Mouse (Mus musculus): Measurements from ENCODE around the gene Elovl7.

The Elovl7 gene

DNA sequence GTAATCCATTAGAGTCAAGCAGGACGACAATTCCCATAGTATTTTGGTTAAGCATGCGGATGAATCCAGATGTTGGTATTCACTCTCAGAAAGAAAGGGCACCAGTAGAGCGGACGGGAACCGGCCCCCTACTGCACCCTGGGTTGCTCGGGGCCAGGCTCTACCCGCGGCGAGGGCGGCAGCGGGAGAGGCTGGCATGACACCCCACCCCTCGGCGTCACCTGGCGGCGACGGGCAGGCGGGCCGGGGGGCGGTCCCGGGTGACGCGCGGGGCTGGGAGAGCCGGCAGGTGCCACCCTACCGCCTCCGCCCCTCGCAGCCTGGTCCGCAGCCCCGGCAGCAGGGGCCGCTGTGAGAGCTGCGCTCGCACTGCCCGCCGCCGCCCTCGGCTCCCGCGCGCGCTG is at the start of gene Elovl7:
Elovl7 (plus strand) TSS at position 324 of the 404 bp plus-strand sequence.
- peak; percentile 83 to 87 for DNase-seq (ENCODE audit: low spot score in 2 of 2)

DNA sequence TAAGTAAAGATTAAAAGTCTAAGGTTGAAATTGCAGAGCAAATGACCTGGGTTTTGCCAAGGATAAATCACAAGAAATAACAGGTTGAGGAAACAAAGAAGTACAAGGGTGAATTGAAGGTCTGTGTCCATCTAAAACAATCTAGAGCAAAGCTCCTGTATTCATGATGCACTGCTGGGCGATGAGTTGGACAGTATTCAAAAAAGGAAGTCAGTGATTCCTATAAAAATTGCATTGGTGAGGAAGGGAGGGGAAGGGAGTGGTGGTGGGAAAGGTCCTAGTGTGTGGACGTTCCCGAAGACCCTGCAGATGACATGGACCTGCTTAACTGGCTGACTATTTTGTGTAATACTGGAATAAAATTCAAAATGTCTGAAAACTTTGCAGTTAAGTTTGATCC is 49.6 kb upstream of the Elovl7 start:
- DNase-seq (ENCODE audit: low spot score in 2 of 2): no peak

GRCm38 (mm10) chr13:108170002-108170401 is 44.2 kb upstream of the Elovl7 start:
- no peak for DNase-seq (ENCODE audit: low spot score in 2 of 2)

- no peak for DNase-seq (ENCODE audit: low spot score in 2 of 2)
These were observed 43.7 kb upstream of the Elovl7 start for GRCm38 (mm10) chr13:108170511-108170910.

- no peak for DNase-seq (ENCODE audit: low spot score in 2 of 2)
These were observed 34.6 kb upstream of the Elovl7 start for GRCm38 (mm10) chr13:108179618-108180017.

GRCm38 (mm10) chr13:108180821-108181220 is 33.4 kb upstream of the Elovl7 start:
- DNase-seq (ENCODE audit: low spot score in 2 of 2): no peak

DNA sequence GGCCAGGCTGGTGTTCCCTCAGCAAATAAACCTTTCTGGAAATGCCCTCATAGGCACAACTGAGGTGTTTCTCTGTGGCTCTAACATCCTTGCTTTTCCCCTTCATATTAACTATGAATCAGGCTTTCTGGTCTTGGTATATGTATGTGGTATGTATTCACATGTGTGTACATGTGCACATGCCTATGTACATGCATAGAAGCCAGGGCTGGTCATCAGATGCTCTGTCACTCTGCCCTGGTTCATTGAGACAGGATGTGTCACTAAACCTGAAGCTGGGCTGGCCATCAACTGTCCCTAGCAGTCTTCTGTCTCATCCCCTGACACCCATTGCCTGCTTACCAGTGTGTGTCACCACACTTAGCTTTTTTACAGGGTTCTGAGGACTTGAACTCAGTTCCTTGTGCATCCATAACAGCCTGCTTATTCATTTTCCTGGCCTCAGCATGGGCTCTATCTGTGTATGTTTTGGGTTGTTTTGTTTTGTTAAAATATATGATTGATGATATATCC is 29.4 kb upstream of the Elovl7 start:
- DNase-seq (ENCODE audit: low spot score in 2 of 2): no peak

- DNase-seq (ENCODE audit: low spot score in 2 of 2): no peak
These were observed 28.7 kb upstream of the Elovl7 start for GRCm38 (mm10) chr13:108185530-108185929.

DNA sequence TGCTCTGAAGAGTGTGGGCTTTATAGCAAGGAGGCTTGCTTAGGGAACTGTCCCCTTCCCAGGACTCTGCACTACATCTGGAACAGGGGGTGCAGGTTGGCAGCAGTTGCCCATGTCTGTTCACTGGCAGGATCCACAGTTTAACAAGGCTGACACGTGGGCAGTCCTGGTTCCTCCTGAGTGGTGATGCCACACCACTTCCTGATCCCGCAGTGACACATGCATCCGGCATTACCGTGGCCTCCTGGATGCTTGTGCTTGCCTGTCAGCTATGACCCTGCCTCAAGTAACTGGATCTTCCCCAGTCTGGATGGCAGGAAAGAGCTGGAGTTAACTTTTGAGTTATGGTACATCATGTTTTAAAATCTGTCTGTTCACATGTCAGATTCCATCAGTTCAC is 26.2 kb upstream of the Elovl7 start:
- no peak for DNase-seq (ENCODE audit: low spot score in 2 of 2)

DNA sequence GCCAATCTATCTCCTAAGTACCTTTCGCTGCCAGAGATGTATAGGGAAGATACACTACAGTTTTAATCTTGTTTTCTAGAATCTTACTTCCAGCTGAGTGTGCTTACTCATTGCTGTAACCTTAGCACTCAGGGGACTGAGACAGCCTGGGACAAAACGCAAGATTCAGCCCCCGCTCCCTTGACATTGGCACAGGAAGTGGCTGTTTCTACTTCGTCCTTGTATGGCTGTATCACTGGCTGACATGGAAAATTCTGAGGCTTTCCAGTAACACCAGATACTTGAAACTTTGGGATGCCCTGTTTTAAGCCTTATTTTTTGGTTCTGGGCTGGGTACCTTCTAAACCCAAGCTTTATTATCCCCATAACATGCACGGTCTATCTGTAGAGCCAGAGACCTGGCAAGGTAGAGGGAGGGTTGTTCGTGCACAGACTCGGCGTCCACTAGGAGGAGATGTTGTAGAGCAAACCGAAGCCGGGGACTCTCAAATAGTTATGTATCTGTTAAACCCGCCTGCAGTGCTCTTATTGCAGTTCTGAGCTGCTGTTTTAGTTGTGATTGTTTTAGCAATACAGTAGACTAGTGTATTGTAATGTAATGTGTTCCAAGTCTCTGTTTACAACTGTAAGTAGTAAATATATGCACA is 23.0 kb upstream of the Elovl7 start:
- peak in 1 of 2 experiments; percentile 51 for DNase-seq (ENCODE audit: low spot score in 2 of 2)

GRCm38 (mm10) chr13:108195474-108195873 is 18.7 kb upstream of the Elovl7 start:
- DNase-seq (ENCODE audit: low spot score in 2 of 2): no peak

DNA sequence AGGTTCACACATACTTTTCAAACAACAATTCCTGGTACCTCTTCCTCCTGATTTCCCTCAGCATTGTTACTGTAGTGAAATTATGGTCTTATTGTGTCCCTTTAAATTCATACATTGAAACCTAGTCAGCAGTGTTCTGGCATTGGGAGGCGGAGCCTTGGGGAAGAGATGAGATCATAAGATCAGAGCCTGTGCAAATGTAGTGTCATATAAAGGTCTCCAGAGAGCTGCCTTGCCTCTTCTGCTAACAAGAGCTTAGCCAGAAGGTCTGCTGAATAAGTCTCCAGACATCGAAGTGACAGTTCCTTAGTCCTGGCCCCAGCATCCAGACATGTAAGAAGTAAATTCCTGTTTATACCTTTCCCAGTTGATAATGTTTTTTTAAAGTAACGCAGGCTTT is 9.3 kb upstream of the Elovl7 start:
- DNase-seq (ENCODE audit: low spot score in 2 of 2): no peak

GRCm38 (mm10) chr13:108207447-108207846 is 6.8 kb upstream of the Elovl7 start:
- DNase-seq (ENCODE audit: low spot score in 2 of 2): no peak

- no peak for DNase-seq (ENCODE audit: low spot score in 2 of 2)
These were observed 6.1 kb upstream of the Elovl7 start for GRCm38 (mm10) chr13:108208090-108208489.

- no peak for DNase-seq (ENCODE audit: low spot score in 2 of 2)
These were observed 3.2 kb upstream of the Elovl7 start for GRCm38 (mm10) chr13:108210960-108211359.

DNA sequence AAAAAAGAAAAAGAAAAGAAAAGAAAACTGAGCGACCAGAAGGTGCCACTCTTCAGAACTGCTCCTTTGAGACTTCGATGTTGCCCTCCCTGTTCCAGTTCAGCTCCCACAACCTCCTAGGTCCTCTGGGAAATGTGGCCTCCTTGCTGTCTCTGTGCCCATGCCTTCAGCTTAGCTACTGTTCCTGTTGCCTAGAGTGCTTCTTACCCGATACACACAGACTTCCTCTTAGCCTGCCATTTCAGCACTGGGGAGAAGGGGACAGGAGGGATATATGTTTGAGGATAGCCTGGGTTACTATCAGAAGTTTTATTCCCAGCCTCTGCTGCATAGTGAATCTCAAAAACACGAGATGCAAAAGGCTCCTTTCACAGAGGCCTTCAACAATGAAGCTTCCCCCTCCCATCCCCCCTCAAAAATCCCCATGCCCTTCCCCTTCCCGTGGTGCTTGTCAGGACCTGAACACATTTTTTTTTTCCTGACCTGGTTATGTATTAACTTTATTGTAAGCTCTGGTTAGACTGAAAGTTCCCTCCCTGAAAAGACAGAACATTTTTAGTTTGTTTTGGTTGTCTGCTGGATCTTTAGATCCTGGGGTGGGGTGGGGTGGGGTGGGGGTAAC is 1.7 kb upstream of the Elovl7 start:
- DNase-seq (ENCODE audit: low spot score in 2 of 2): no peak

DNA sequence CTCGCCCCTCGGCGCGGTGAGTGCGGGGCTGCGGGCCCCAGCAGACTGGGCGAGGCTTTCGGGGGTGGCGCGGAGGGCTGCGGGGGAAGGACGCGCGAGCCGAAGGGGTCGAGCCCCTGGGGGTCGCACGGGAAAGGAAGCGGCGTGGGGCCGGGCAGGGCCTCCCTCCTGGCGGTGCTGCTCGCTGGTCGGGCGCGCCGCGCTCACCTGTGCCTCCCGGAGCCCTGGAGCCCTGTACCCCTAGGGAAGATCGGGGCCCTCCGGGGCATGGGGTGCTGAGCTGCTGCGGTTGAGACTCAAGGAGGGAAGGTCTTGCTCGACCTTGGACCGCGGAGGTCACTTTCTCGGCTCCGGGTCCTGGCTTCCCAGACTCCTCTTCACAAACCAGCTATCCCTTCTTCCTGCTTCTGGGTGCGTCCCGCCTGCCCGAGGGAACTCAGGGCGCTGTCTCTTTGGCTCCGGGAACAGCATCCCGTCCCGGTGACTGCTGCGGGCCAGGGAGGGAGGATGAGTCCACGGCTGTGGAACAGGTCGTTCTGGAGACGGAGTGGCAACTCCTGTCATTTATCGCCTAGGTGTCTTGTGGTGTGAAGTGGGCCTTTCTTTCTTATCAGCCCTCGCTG is 392 bp downstream of the Elovl7 start:
- peak in 1 of 2 experiments; percentile 28 for DNase-seq (ENCODE audit: low spot score in 2 of 2)

DNA sequence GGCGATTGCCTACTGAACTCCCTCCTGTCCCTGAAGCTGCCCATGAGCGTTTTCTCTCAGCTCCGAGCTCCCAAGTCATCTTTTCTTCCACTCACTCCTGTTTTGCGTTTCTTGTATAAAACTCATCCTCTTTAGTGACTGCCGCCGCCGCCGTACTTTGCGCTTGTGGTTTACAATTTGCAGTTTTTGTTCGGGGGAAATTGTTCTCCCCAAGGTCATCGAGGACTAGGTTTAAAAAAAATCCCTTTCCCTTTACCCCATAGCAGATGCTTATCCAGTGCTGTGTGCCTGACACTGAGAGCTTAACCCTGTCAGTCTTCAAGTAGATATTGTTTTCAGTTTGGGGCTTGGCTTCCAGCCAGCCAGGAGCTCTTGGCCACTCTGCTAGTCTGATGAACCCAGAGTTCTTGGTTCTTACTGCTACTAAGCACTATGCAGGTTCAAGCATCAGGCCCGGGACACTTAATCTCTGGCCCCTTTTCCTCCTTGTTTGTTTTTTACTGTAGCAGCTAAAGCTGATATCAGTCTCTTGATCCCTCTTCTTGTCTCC is 1.1 kb downstream of the Elovl7 start:
- DNase-seq (ENCODE audit: low spot score in 2 of 2): no peak

GRCm38 (mm10) chr13:108219773-108220172 is 5.6 kb downstream of the Elovl7 start:
- DNase-seq (ENCODE audit: low spot score in 2 of 2): no peak

GRCm38 (mm10) chr13:108229191-108229590 is 15.0 kb downstream of the Elovl7 start:
- no peak for DNase-seq (ENCODE audit: low spot score in 2 of 2)

- DNase-seq (ENCODE audit: low spot score in 2 of 2): no peak
These were observed 15.6 kb downstream of the Elovl7 start for GRCm38 (mm10) chr13:108229634-108230330.

GRCm38 (mm10) chr13:108240012-108240411 is 25.8 kb downstream of the Elovl7 start:
- DNase-seq (ENCODE audit: low spot score in 2 of 2): no peak

All from thymus, postnatal 10 days (tissue).